Mouse (Mus musculus): ENCODE data around the gene Mbnl2.
A peak's percentile ranks its signal among the peaks of the same experiment; 100 is the strongest.

Gene Mbnl2

DNA sequence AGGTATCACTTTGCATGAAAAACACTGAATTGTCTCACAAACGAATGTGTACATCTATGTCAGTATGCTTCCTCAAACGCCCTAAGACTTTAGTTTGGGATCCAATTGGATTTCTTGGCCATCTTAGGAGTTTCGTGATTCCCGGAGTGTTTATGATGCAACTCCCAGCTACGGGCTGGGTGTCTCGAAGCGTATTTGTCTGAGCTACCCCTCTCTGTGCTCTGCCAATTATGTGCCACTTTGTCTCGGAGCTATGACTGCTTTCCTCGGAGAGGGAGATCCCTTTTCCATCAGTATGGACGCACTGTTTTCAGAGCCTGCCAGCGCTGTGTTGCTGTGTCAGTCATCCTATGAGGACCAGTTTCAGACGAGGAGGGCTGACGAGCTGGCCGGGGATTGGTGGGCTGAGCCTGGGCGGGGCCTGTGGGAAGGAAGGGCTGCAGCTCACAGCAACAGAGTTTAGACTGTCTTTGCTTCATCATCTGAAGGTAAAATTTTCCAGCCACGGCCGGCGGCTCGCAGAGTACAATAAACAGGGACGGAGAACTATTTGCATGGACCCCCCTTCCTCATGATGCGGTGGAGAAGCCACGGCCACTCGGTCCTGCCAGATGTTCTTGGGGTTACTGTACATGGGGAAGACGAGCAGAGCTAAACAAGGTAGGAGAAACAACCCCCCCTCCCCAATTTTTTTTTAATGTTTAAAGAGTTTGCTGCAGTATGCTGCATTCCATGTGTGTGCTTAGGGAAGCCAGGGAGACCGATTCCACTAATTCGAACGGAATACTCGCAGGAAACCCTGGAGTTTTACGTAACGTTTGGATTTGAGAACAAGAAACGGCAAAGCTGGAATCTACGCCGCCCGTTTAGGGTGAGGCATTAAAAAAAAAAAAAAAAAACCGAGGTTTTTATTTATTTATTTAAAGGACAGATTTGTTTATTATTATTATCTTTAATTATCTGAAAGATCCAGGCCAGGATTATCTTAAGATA is at the start of gene Mbnl2:
Gene Mbnl2 (plus strand): TSS at position 424 of the 993 bp plus-strand sequence.
- DNase-seq = peak; percentile 94 to 96

DNA sequence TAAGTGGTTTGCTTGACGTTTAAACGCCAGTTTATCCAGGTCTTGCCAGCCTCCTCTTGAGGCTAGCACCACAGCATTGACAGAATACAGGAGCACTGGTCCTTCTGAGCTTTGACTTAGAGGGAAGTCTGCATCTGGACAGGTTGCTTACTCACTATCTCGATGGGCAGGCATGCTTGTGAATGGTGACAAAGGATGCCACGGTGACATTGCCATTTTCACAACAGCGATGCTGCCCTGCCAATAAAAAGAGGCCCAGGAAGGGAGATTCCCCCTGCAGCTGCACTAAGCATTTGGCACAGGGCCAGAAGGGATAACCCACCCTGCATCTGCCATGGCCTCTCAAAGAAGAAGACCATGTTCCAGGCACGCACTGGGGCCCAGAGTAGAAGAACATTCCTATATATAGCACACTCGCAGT is 43.4 kb upstream of the Mbnl2 start:
- DNase-seq = no peak

DNA sequence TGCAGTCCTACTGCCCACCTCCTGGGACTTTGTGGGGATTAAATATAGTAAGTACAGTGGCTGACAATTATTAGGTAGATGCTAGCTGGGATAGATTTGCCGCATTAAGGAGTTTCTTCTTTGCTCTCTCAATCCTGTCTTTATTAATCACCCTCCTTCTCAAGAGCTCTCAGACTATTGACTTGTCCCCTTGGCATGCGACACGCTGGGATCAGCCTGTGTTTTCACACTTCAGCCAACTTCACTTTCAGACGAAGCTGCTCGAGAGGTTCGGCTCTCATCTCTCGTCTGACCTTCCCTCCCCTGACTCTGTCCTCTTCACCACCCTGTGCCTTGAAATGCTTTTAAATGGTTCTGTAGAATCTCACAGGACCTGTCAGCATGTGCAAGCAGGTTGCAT is 39.9 kb upstream of the Mbnl2 start:
- no peak for DNase-seq

DNA sequence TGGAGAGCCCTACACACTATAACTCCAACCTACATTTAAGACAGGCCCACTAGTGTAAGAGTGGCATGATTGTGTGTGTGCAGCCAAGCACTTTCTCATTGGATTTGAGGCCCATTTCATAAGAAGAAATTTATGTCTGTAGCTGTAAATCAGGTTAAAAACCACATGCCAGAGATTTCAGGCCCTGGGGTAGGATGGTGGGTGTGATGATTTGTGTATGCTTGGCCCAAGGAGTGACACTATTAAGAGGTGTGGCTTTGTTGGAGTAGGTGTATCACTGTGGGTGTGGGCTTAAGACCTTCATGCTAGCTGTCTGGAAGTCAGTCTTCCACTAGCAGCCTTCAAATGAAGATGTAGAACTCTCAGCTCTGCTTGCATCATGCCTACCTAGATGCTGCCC is 37.0 kb upstream of the Mbnl2 start:
- no peak for DNase-seq

DNA sequence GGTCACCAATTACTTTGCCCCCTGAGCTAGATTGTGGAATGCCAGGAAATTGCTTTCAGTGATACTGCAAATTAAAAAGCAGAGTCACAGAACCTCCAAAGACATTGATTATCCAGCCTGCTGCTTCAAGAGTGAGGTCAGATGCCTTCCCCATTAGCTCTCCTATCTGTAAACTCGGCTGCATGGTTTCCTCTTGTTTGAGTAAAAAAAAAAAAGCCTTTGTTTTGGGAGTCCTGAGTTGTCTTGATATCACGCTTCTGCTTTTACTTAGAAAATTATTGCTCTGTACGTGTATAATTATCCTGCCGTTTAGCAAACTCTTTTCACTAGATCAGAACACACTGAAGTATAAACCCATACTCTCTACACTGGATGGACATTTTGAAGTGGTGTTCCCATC is 35.3 kb upstream of the Mbnl2 start:
- DNase-seq = no peak

DNA sequence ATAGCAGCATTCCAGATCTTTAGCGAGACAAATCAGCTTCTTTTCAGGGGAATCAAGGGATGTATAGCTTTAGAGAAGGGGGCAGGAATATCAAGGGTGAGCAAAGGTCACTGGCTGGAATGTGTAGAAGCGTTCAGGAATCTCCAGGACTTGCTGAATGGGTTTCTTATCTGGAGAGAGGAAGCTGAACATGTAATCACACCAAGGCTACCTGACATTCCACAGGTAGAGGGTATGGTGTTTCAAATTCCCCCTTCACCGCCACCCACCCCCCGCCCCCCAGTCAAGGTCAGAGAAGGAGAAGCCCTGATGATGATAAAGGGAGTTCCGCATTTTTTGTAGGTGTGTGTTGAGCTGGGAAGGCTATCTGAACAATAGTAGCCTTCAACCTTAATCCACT is 32.8 kb upstream of the Mbnl2 start:
- no peak for DNase-seq

DNA sequence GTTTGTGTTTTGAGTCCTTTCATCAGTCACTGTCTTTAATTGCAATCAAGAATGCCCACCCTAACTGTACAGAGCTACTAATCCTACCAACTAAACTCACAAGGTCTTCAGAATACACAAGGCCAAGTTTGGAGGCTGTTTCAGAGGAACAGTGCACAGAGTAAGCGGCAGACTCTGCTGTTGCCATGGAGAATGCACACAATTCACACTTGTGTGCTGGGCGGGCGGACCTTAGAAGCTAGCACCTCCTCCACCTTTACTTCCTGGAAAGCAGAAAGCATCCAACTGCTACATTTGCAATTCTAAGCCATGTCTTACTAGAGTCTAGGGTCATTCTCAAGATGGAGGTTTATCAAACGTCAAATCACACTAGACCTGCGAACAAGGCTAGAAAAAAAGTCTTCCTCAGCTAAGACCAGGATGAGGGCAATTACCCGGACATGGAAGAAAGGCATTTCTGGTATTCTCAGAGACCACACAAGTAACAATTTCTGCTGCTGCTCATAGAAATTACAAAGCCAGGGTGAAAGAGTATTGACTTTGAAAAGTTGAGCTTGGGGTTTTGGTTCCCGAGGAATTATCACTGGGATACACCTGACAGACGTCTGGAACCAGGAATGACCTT is 30.3 kb upstream of the Mbnl2 start:
- no peak for DNase-seq

DNA sequence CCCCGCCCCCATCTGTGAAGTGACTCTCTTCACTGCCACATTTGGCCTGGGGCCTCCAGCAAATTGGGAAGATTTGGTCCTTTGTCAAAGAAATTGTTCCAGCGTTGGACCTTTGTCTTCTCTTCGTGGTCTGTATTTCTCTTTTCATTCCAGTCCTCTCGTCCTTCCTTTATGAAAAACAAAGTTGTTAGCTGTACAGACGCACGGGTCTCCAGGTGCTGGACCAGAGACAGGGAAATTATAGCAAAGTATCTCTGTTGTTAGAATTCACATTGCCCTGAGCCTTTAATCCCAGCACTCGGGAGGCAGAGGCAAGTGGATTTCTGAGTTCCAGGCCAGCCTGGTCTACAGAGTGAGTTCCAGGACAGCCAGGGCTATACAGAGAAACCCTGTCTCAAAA is 22.1 kb upstream of the Mbnl2 start:
- no peak for DNase-seq

DNA sequence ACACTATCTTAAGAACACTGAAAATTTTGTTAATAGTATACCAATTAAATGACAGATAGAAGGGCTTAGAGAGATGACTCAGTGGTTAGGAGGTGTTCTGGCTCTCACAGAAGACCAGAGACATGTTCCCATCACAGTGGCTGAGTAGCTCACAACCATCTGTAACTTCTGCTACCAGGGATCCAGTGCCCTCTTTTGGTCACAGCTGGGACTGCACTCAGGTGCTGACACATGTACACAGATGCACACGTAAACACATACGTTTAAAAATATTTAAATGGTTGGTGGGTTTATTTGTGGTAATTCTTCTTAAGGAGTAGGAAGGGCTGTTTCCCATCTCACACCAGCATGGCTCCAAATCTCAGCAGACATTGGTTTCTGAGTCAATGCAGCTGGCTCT is 19.3 kb upstream of the Mbnl2 start:
- DNase-seq = no peak

DNA sequence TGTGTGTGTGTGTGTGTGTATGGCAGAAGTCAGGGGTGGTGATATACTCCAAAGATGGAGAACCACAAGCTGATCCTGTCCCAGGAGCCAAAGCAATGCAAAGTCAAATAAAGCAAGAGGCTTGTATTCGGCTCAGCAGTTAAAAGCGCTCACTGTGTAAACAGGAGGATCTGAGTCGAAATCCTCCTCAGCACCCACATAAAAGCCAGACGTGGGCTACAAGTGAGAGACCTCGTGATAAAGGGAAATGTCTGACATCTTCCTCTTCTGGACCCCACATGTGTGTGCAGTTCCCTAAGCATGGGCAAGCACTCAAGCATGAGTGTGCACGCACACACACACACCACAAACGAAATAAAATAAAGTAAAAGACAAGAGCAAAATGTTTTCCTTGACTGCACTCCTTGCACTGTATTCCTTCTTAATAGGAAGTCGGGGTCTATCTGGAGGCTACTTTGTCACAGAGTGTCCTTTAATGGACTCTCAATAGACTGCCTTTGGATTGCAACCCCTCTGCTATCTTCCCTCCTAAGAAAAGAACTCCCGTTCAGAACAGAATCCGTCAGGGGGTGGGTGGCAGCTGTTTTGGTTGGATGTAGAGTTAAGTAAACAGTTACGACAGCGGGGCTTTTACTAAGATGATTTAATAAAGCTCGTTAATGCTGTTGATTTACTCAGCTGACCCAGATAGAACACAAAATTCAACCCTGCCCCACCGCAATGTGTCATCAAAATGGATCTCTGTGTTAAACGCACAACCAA is 18.7 kb upstream of the Mbnl2 start:
- DNase-seq = no peak

DNA sequence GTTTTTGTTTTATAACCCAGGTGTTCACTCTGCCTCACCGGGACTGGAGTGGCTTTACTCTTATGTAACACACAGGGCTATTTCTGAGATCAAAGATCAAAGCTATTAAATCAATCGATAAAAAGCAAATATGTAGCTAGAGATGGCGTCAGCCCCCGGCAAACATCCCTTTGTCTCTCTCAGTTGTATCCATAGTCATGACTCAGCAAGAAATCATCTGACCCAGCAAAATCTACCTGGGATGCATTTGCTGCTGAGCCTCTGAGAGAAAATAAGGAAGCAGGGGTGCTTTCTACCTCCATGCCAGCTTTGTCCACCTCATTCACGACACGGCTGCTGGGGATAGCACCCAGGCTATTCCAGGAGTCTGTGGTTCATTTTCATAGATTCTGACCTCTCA is 18.0 kb upstream of the Mbnl2 start:
- DNase-seq = no peak

DNA sequence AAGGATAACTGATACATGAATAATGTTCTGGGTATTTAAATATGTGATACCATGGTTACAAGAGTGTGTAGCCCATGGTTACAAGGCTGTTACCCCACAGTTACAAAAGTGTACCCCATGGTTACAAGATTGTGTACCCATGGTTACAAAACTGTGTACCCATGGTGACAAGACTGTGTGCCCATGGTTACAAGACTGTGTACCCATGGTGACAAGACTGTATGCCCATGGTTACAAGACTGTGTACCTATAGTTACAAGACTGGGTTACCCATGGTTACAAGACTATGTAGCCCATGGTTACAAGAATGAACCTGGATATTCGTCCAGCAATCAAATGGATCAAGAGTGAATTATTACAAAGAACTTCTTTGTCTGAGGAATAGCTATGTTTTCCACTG is 16.0 kb upstream of the Mbnl2 start:
- DNase-seq = no peak

DNA sequence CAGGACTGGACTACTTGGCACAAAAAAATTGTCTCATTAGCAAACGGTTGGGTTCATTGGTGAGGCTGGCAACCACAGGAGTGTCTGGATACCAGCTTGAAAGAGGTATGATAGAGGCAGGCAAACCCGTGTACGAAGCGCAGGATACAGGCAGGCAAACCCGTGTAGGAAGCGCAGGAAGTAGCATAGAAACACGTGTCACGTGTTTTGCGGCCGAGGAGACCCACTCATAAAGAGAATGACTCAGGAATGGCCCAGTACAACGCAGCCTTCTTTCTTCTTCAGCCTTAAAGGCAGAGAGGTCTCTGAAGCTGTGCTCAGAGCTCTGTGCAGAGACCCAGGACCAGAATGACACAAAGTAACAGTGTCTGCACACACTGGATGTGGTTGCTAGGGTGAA is 13.9 kb upstream of the Mbnl2 start:
- DNase-seq = no peak

DNA sequence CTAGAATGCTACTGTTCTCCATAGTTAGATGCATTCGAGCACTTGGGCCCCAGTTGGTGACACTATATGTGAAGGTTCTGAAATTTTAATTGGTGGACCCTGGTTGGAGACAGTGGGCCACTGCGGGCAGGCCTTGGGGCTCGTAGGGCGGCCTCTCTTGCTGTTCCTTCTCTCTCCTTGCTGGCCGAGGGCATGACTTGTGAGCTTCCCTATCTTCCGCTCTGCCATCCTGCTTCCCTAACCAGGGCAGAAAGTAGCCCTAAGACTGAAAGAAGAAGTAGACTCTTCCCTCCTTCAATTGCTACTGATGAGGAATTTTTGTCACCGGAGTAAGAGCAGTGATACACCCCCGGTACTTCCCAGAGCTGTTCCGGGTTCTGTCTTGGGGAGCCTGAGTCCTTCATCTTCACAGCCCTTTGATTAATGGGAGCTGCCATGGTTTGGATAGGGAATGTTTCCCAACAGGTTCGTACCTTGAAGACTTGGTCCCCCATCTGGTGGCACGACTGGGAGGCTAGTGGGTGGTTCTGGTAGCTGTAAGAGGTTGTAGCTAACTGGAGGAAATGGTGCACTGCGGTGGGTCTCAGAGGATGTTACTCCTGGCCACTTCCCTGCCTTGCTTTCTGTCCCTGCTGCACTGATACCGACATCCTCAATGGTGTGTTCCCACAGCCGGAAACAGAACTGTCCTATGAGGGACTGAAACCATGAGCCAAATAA is 12.6 kb upstream of the Mbnl2 start:
- DNase-seq = no peak

DNA sequence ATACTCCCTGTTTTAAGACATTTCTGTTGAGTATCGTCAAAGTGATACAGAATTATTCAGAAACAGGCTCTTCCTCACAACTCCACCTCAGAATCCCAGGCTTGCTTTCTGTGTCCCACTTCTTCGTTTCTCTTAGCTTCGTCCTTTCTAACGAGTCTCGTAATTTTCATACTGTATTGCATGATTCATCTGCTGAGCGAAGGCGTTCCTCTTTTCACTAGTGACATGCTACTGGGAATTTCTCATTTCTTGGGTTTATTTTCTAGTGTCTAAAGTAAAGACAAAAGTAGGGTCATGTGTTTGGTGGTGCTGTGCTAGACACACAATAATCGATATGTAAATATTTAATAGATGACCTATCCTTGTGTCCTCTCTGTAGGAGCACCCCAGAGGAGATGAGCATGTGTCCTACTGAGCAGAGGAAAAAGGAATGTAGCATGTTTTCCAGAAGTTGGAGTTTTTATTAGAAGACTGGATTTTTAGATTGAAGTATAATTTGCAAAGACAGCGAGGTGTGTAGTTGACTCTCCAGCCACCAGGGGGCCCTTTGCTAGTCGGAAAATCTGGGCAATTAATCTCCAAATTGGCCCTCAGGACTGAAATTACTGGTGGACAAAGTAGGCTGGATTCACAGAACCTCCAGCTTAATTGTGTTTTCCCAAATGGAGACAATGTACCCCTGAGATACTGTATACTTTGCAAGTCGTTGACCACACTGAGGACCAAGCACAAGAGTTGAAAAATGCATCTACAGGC is 11.9 kb upstream of the Mbnl2 start:
- peak; percentile 73 to 77 for DNase-seq

DNA sequence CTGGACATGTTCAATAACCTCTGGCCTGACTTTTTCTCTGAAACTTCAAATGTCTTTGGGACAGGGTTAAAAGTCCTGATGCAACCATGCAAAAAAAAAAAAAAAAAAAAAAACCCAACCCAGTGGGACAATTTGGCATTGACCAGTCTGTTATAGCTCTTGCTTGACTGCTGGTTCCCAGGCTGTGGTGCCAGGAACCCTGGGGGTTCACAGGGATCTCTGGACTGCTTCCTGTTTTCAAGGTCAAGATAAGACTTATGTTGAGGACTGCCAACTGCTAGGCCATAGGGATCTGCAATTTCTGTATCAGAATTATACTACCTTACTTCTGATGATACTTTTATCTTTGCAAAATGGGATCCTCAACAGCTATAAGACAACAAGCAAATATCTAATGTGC is 9.6 kb upstream of the Mbnl2 start:
- no peak for DNase-seq

DNA sequence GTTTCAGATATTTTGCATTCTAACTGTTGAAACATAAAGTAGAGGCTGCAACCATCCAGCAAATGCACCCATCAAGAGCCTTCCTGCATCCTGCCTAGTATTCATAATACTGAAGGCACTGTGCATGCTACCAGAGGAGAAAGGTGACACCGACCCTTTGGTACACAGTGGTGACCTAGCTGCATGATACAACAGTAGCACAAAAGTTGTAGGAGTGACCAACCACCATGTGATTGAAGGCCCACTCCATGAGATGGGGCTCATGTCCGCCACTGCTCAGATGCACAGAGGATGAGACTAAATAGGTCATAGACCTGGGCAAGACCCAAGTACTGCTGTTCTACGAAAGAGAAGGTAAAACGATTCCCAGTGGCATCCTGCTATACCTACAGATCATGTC is 8.3 kb upstream of the Mbnl2 start:
- no peak for DNase-seq

DNA sequence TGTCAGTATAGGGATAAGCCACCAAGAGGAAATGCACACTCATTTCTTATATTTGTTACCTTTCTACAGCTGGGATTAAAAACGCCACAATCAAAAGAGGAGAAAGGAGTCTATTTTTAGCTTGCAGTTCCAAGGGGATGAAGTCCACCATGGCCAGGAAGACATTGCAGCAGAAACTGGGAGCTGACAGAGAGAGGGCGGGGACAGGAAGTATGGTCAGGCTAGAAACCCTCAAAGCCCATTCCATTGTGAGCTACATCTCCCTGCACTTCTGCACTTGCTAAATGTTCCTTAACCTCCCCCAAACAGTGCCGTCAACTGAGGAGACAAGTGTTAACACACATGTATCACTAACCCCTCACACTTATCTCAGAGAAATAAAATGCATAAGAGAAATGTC is 5.4 kb upstream of the Mbnl2 start:
- no peak for DNase-seq

DNA sequence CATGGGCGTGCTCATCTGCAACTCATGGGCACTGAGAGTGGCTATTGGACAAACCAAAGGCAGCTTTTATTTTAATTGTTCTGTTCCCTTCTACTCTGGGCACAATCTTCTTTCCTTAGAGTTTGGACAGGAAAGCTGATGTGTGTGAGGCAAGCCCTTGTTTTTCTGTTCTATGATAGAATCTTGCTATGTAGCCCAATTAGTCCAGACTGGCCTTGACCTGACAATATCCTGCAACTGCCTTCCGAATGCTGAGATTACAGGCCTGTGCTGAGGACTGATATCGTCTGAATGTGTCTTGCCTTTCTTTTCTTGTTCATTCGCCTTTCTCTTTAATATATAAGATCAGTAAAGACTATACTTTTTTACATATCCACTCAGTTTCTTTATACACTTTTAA is 4.8 kb upstream of the Mbnl2 start:
- no peak for DNase-seq

DNA sequence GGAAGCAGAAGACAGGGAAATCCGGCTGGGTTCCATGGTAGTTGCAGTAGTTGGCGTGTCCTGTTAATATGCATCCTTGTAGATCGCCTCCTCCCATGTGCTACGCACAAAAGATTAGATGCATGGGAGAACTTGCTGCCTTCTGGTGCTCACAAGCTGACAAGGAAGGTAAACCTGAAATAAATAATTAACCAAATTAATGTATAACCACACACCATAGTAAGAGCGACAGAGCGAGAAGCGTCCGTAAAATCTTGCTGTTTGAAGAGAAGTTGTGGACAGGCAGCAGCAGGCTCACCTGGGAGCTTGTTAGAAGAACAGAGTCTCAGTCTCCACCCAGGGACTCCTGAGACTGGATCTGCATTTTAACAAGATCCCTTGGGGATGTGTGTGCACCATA is 4.4 kb upstream of the Mbnl2 start:
- DNase-seq = no peak

DNA sequence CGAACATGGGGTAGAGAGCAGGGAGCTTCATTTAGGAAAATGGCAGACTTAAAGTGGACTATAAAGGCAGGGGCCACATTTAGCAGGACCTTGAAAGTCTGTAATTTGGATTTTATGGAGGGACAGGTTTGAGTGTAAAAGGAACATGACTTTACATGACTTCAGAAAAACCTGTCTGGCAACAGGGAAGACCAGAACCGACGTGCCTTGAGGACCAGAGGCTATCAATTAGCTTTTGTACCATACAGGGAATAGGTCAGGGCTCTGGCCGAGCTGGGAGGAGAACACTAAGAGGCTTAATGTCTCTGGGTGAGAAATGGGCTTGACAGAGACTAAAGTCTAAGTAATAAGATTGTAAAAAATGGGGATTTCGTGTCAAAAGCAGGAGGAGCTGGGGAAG is 1.7 kb upstream of the Mbnl2 start:
- DNase-seq = no peak

DNA sequence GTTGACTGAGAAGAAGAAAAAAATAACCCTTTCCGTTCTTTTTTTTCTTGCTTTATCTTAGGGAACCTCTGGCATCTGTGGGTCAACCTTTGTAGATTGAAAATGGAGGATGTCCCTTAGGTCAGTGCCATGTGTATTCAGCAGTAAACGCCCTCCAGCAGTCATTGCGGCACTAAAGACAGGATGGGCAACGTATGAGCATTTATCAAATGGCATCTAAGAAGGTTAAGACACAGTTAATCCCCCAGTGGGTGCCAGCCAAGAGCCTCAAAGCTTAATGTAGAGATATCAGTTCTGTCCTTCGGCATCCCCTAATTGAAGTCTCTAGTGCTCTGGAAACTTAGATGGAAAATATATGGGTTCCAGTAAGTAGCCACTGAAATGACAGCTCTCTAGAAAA is 723 bp upstream of the Mbnl2 start:
- DNase-seq = no peak
